Mouse (Mus musculus) hindbrain, embryonic 16.5 days (tissue): ENCODE results near the gene Lipo1. TPM values are rescaled to one million over a fixed set of nuclear protein-coding genes. Genes with fewer than 3 reads are reported as not detected.
A peak's percentile ranks its signal among the peaks of the same experiment; 100 is the strongest.
"Not testable (repeated sequence)": the region's sequence is repeated elsewhere in the genome, so short reads cannot be mapped to it uniquely, and the experiment has no call there.

ENCODE experiments used
- ATAC-seq: fragments of 200-750 bp; cut with Nextera tagmentation; 2 replicates; pipeline ENCODE4 v1.8.0; 2017; ENCODE audit warnings: moderate TSS enrichment, moderate library complexity
- H3K27ac ChIP-seq: fragments of 300-500 bp; sonication (generic); 2 replicates; pipeline ENCODE4 v1.5.1; 2014; ENCODE audit warnings: low read depth, mild to moderate bottlenecking, control low read depth, low read length, moderate library complexity
- H3K27me3 ChIP-seq: fragments of 300-500 bp; sonication (generic); replicated peaks from 2 replicates; pipeline ENCODE4 v1.6.1; 2014; ENCODE audit warnings: low read length; ENCODE audit not compliant: control insufficient read depth, insufficient read depth
- H3K36me3 ChIP-seq: fragments of 300-500 bp; sonication (generic); 2 replicates; pipeline ENCODE4 v1.6.1; 2014; ENCODE audit warnings: mild to moderate bottlenecking, low read length, moderate library complexity, mixed read lengths; ENCODE audit not compliant: control insufficient read depth, insufficient read depth
- H3K4me1 ChIP-seq: fragments of 300-500 bp; sonication (generic); 2 replicates; pipeline ENCODE4 v1.6.1; 2014; ENCODE audit warnings: low read depth, low read length; ENCODE audit not compliant: control insufficient read depth, insufficient read depth
- H3K4me2 ChIP-seq: fragments of 300-500 bp; sonication (generic); 2 replicates; pipeline ENCODE4 v1.6.1; 2014; ENCODE audit warnings: mild to moderate bottlenecking, low read length, control low read depth, moderate library complexity
- H3K4me3 ChIP-seq: fragments of 300-500 bp; sonication (generic); 2 replicates; pipeline ENCODE4 v1.5.1; 2014; ENCODE audit warnings: mild to moderate bottlenecking, low read length, control low read depth, moderate library complexity
- H3K9ac ChIP-seq: fragments of 300-500 bp; sonication (generic); 2 replicates; pipeline ENCODE4 v1.6.1; 2014; ENCODE audit warnings: low read depth, mild to moderate bottlenecking, control low read depth, low read length, moderate library complexity
- H3K9me3 ChIP-seq: fragments of 300-500 bp; sonication (generic); 2 replicates; pipeline ENCODE4 v1.6.1; 2014; ENCODE audit warnings: mild to moderate bottlenecking, low read length, moderate library complexity; ENCODE audit not compliant: control insufficient read depth
- WGBS: fragments of 180-500 bp; shearing (Covaris S2); extraction: QIAGEN DNeasy Blood & Tissue Kit; methylation state at CpG from one replicate; pipeline ENCODE4 v1.1.7; 2014; 5-methylcytosine and 5-hydroxymethylcytosine counted together
- polyA plus RNA-seq: library from polyadenylated mRNA; unstranded; fragments of >200 nt; fragmentation: Nextera tagmentation; extraction: Ambion mirVana; gene quantifications from 2 replicates; pipeline ENCODE4 v1.2.1, GENCODE M21; 2015

The Lipo1 gene
- polyA plus RNA-seq: not detected in 2 replicates

- H3K4me1 ChIP-seq, H3K9ac ChIP-seq, H3K27ac ChIP-seq, H3K9me3 ChIP-seq, H3K27me3 ChIP-seq, H3K36me3 ChIP-seq, H3K4me2 ChIP-seq, ATAC-seq, H3K4me3 ChIP-seq: not testable (repeated sequence)
Observed at GRCm38 (mm10) chr19:33787359-33787758, at the start of gene Lipo1. Gene Lipo1 (minus strand): TSS chr19:33787459.

- WGBS: 91% methylated on average over 12 of the region's 12 CpGs
- no peak overlapping the region for H3K9ac ChIP-seq
- no peaks in the 10 kb centered on the region for H3K4me1 ChIP-seq
- no peak overlapping the region for H3K27ac ChIP-seq
- no peak overlapping the region for H3K4me2 ChIP-seq
- no peaks in the 10 kb centered on the region for H3K27me3 ChIP-seq
- no peaks in the 10 kb centered on the region for H3K36me3 ChIP-seq
- H3K9me3 ChIP-seq: no peaks in the 10 kb centered on the region
- no peak overlapping the region for H3K4me3 ChIP-seq
- ATAC-seq: no peak
Observed at GRCm38 (mm10) chr19:33786576-33787277, 532 bp downstream of the Lipo1 start.

GRCm38 (mm10) chr19:33761287-33762086, 25.8 kb downstream of the Lipo1 start, which contains the start of gene Lipo3:
Gene Lipo3 (minus strand): TSS chr19:33761951.
- H3K9me3 ChIP-seq, H3K36me3 ChIP-seq, H3K27ac ChIP-seq, H3K27me3 ChIP-seq, H3K4me1 ChIP-seq, H3K9ac ChIP-seq: not testable (repeated sequence)
- peak; percentile 97 for ATAC-seq
- H3K4me3 ChIP-seq: peak within 1 kb of the TSS; percentile 26
- WGBS: 31% methylated on average over 11 of the region's 41 CpGs
- peak within 1 kb of the TSS; percentile 44 for H3K4me2 ChIP-seq

GRCm38 (mm10) chr19:33751259-33751658, 36.0 kb downstream of the Lipo1 start, which contains the start of gene Lipo2:
Gene Lipo2 (minus strand): TSS chr19:33751359.
- not testable (repeated sequence) for ATAC-seq, H3K4me3 ChIP-seq, H3K4me2 ChIP-seq, H3K9ac ChIP-seq, H3K4me1 ChIP-seq, H3K9me3 ChIP-seq, H3K27ac ChIP-seq, H3K27me3 ChIP-seq, H3K36me3 ChIP-seq
- 95% methylated on average over 1 of the region's 1 CpGs for WGBS

Other genes with a start within 250 kb of the Lipo1 start
- gene Gm8978, start 162.2 kb downstream of the Lipo1 start, polyA plus RNA-seq: not detected in 2 replicates
- 0.95 and 1.1 TPM in 2 replicates for gene Lipo2, start 36.1 kb downstream of the Lipo1 start, polyA plus RNA-seq
- 13.1 and 14.6 TPM in 2 replicates for gene Lipo3, start 25.5 kb downstream of the Lipo1 start, polyA plus RNA-seq
- not detected in 2 replicates for gene Lipf, start 173.7 kb upstream of the Lipo1 start, polyA plus RNA-seq
- not detected in 2 replicates for gene Lipk, start 220.8 kb upstream of the Lipo1 start, polyA plus RNA-seq